Mouse (Mus musculus): ENCODE data around the gene Smtn.

- TF ChIP-seq CTCF (IDR thresholded peaks at IDR 0.05; ENCODE audit: control insufficient read depth, insufficient read depth, low read length) (no peak), POLR2A (IDR thresholded peaks at IDR 0.05; ENCODE audit: borderline replicate concordance, control insufficient read depth, low read depth, low read length) (0 out of 2 replicates have a peak, but pooled peaks have one; percentile 10)
Observed at GRCm38 (mm10) chr11:3520919-3521318, 19.5 kb downstream of the Smtn start.

All from bone marrow, adult 2 months (tissue).